ENCODE assay signal across 8 mouse cellular contexts in genomic region chr4:32984801-32985675, GRCm38 (mm10). TPM values are rescaled to one million over a fixed set of nuclear protein-coding genes. Genes with fewer than 3 reads are reported as not detected.
A peak's percentile ranks its signal among the peaks of the same experiment; 100 is the strongest.
DNase-seq lines count a peak whose midpoint lies in the region; ATAC-seq and TF ChIP-seq lines count a peak whose summit lies in the region.

No protein-coding gene starts in this region.

- H3K36me3 ChIP-seq in kidney, embryonic 15.5 days, result no peaks in the 10 kb centered on the region
- H3K36me3 ChIP-seq in limb, embryonic 14.5 days (ENCODE audit: control insufficient read depth, insufficient read depth, low read length), result no peaks in the 10 kb centered on the region

- DNase-seq in kidney, adult 9 months, result no peak
- peak; percentile 78 for DNase-seq in brain, embryonic 14.5 days (ENCODE audit: low read depth)
- DNase-seq in frontal cortex, postnatal 36 days (ENCODE audit: low spot score in 2 of 2), result peak; percentile 4 to 19
- DNase-seq in limb, embryonic 14.5 days (ENCODE audit: low spot score), result peak; percentile 42
- no peak for DNase-seq in gastrocnemius, postnatal 25 days
- no peak for DNase-seq in urinary bladder, postnatal 36 days (ENCODE audit: low spot score in 2 of 2)

- H3K4me1 ChIP-seq in kidney, embryonic 15.5 days, result peaks cover 26% of the 10 kb centered on the region
- peaks cover 9% of the 10 kb centered on the region; the same call in 1 of the 2 replicates for H3K4me1 ChIP-seq in limb, embryonic 14.5 days (ENCODE audit: control insufficient read depth, insufficient read depth, low read length)
- H3K4me1 ChIP-seq in olfactory bulb, adult 2 months (ENCODE audit: control insufficient read depth, insufficient read depth, low read length), result peaks cover 19% of the 10 kb centered on the region

- H3K9me3 ChIP-seq in kidney, embryonic 15.5 days (replicated peaks), result no peaks in the 10 kb centered on the region
- no peaks in the 10 kb centered on the region for H3K9me3 ChIP-seq in limb, embryonic 14.5 days (ENCODE audit: control insufficient read depth, low read length)

- peak overlapping the region; percentile 7 for H3K27ac ChIP-seq in kidney, embryonic 15.5 days
- no peak overlapping the region for H3K27ac ChIP-seq in limb, embryonic 14.5 days (replicated peaks; ENCODE audit: low read depth, low read length)
- H3K27ac ChIP-seq in olfactory bulb, adult 2 months (ENCODE audit: insufficient read depth, low read depth, low read length), result peak overlapping the region; percentile 58

- ATAC-seq in kidney, embryonic 15.5 days (replicated peaks; ENCODE audit: low FRiP score), result no peak
- peak; percentile 10; the same call in 1 of the 2 replicates for ATAC-seq in limb, embryonic 14.5 days (ENCODE audit: low FRiP score, low read depth)

- TF ChIP-seq CTCF in brain, embryonic 14.5 days (IDR thresholded peaks at IDR 0.05; ENCODE audit: borderline replicate concordance, extremely low read depth, insufficient read depth, insufficient read length), result peak; percentile 48; the same call in 1 of the 2 replicates
- TF ChIP-seq CTCF in olfactory bulb, adult 2 months (IDR thresholded peaks at IDR 0.05; ENCODE audit: insufficient read depth, low read depth, low read length), result no peak

- no peak for TF ChIP-seq POLR2A in brain, embryonic 14.5 days (IDR thresholded peaks at IDR 0.05; ENCODE audit: borderline replicate concordance, extremely low read depth, insufficient read depth, insufficient read length, poor library complexity, severe bottlenecking)
- no peak for TF ChIP-seq POLR2A in limb, embryonic 14.5 days (IDR thresholded peaks at IDR 0.05; ENCODE audit: borderline replicate concordance, extremely low read depth, insufficient read depth, insufficient read length)
- no peak for TF ChIP-seq POLR2A in olfactory bulb, adult 2 months (IDR thresholded peaks at IDR 0.05; ENCODE audit: insufficient read depth, low read depth, low read length)

- no peaks in the 10 kb centered on the region for H3K27me3 ChIP-seq in kidney, embryonic 15.5 days
- H3K27me3 ChIP-seq in limb, embryonic 14.5 days (ENCODE audit: control insufficient read depth, insufficient read depth, low read length), result no peaks in the 10 kb centered on the region

- 14% methylated on average over 13 of the region's 13 CpGs for WGBS in kidney, embryonic 15.5 days
- WGBS in limb, embryonic 14.5 days, result 9% methylated on average over 13 of the region's 13 CpGs
- WGBS in olfactory bulb, adult 2 months, result 14% methylated on average over 13 of the region's 13 CpGs

- H3K9ac ChIP-seq in kidney, embryonic 15.5 days, result 0 out of 2 replicates have a peak overlapping the region, but pooled peaks have one; percentile 78
- peak overlapping the region; percentile 76; the same call in 1 of the 2 replicates for H3K9ac ChIP-seq in limb, embryonic 14.5 days (ENCODE audit: low read depth, low read length, severe bottlenecking)

- H3K4me3 ChIP-seq in kidney, embryonic 15.5 days (replicated peaks), result peak overlapping the region; percentile 83
- peak overlapping the region; percentile 81 for H3K4me3 ChIP-seq in limb, embryonic 14.5 days (replicated peaks; ENCODE audit: low read length)
- H3K4me3 ChIP-seq in olfactory bulb, adult 2 months (ENCODE audit: insufficient read depth, low read depth, low read length), result peak overlapping the region; percentile 41

- H3K4me2 ChIP-seq in kidney, embryonic 15.5 days, result peak overlapping the region; percentile 99
- peak overlapping the region; percentile 92 for H3K4me2 ChIP-seq in limb, embryonic 14.5 days (replicated peaks; ENCODE audit: low read depth, low read length, severe bottlenecking)

RNA-seq across cellular contexts. Expression of gene Rragd, which starts 2.2 kb away (rescaled TPM):
- 17.6 and 21.1 TPM in 2 replicates for polyA plus RNA-seq in kidney, embryonic 15.5 days (2015; fragmentation: Nextera tagmentation; extraction: Ambion mirVana)
- polyA plus RNA-seq in brain, embryonic 14.5 days (2012; rRNA removed), result 20.4 and 27.0 TPM in 2 replicates
- 11.8 and 12.3 TPM in 2 replicates for polyA plus RNA-seq in limb, embryonic 14.5 days (2012; rRNA removed)
- 13.1 and 15.0 TPM in 2 replicates for polyA plus RNA-seq in limb, embryonic 14.5 days (2014; fragmentation: Nextera tagmentation; extraction: Ambion mirVana)
- polyA plus RNA-seq in olfactory bulb, adult 2 months (2012; ENCODE audit: insufficient read depth, insufficient read length, low replicate concordance, missing spikeins), result 152 TPM in 1 of 2 replicates, not detected in the other
- 100 to 1,000 TPM; 126 to 165 TPM for total RNA-seq in gastrocnemius, postnatal 25 days (2021)

RNA-seq across cellular contexts. Expression of gene Ankrd6, which starts 34.4 kb away (rescaled TPM):
- polyA plus RNA-seq in kidney, embryonic 15.5 days (2015; fragmentation: Nextera tagmentation; extraction: Ambion mirVana), result 12.1 and 13.1 TPM in 2 replicates
- 11.6 and 19.1 TPM in 2 replicates for polyA plus RNA-seq in brain, embryonic 14.5 days (2012; rRNA removed)
- polyA plus RNA-seq in limb, embryonic 14.5 days (2012; rRNA removed), result 4.9 TPM in 2 replicates
- polyA plus RNA-seq in limb, embryonic 14.5 days (2014; fragmentation: Nextera tagmentation; extraction: Ambion mirVana), result 10.9 and 13.5 TPM in 2 replicates
- polyA plus RNA-seq in olfactory bulb, adult 2 months (2012; ENCODE audit: insufficient read depth, insufficient read length, low replicate concordance, missing spikeins), result 105 TPM in 1 of 2 replicates, not detected in the other
- 1 to 10 TPM; 2.2 to 3.2 TPM for total RNA-seq in gastrocnemius, postnatal 25 days (2021)

RNA-seq across cellular contexts. Expression of gene Ube2j1, which starts 46.2 kb away (rescaled TPM):
- polyA plus RNA-seq in kidney, embryonic 15.5 days (2015; fragmentation: Nextera tagmentation; extraction: Ambion mirVana), result 44.7 and 48.9 TPM in 2 replicates
- 36.6 and 46.6 TPM in 2 replicates for polyA plus RNA-seq in brain, embryonic 14.5 days (2012; rRNA removed)
- 26.6 TPM in 2 replicates for polyA plus RNA-seq in limb, embryonic 14.5 days (2012; rRNA removed)
- 38.0 and 41.4 TPM in 2 replicates for polyA plus RNA-seq in limb, embryonic 14.5 days (2014; fragmentation: Nextera tagmentation; extraction: Ambion mirVana)
- not detected in 2 replicates for polyA plus RNA-seq in olfactory bulb, adult 2 months (2012; ENCODE audit: insufficient read depth, insufficient read length, low replicate concordance, missing spikeins)
- total RNA-seq in gastrocnemius, postnatal 25 days (2021), result 10 to 100 TPM; 42.6 to 45.9 TPM

Comparison
In these comparisons a context has a peak if more than half of its experiments do, and no peak if none do; other contexts are left out.
1. DNase-seq: peak in brain, embryonic 14.5 days (single experiment), frontal cortex, postnatal 36 days (2 of 2) and limb, embryonic 14.5 days (single experiment); none in kidney, adult 9 months (single experiment), gastrocnemius, postnatal 25 days (single experiment) and urinary bladder, postnatal 36 days (0 of 2).
2. Peak in every context shown above with its lines, with median percentiles within 50 percentile points of each other: H3K4me3 ChIP-seq.